Mouse (Mus musculus) liver, adult 2 months (tissue): Measurements from ENCODE around the gene Mgst2.

Experiments used
- CTCF ChIP-seq: fragments of 200-500 bp; IDR thresholded peaks from 2 replicates; pipeline ENCODE4 v1.5.1; 2011; ENCODE audit warnings: low read depth, low read length, control low read depth
- POLR2A ChIP-seq: fragments of 200-500 bp; IDR thresholded peaks from 2 replicates; pipeline ENCODE4 v1.6.1; 2011; ENCODE audit warnings: low read length, control low read depth; ENCODE audit not compliant: insufficient read depth; ENCODE audit errors: extremely low read depth

DNA sequence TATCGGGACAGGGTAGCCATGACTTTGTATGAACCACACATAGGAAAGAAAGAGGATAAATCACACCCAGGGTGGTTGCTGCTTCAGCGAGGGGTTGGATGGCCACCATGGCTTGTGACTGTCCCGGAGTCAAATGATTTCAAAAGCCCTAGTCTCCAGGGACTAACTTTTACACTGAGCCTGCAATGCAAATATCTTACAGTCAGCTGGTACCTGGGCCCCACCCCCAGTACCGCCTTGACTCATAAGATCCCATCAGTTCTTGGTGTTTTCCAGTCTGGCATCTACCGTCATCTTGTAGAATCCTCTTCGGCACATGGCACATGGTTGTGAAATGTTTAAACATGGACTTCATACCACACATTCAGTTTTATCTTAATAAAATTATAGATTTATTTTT lies 25.4 kb downstream of the Mgst2 start:
- TF ChIP-seq CTCF (no peak), POLR2A (no peak)
